Mouse (Mus musculus) ovary, postnatal 10 days (tissue): ENCODE measurements at regions not wholly inside any gene's neighbourhood (a gene's known extent, or its start where the extent isn't known, plus 50 kb on each side); places are given as distances from the start of the nearest gene placed in this dataset.
A peak's percentile ranks its signal among the peaks of the same experiment; 100 is the strongest.

Experiments
- DNase-seq: peaks from one replicate; pipeline ENCODE4 v3.0.0; 2022; ENCODE audit warnings: low spot score

- DNase-seq: no peak
These were observed 503.9 kb upstream of the Smim15 start for GRCm38 (mm10) chr13:107540305-107540704.

- DNase-seq: no peak
These were observed 504.4 kb upstream of the Smim15 start for GRCm38 (mm10) chr13:107539867-107540266.

- DNase-seq: no peak
These were observed 504.9 kb upstream of the Smim15 start for GRCm38 (mm10) chr13:107539326-107539725.

GRCm38 (mm10) chr13:107535213-107535612 is 509.0 kb upstream of the Smim15 start:
- no peak for DNase-seq

- DNase-seq: no peak
These were observed 510.9 kb upstream of the Smim15 start for GRCm38 (mm10) chr13:107533323-107533722.

GRCm38 (mm10) chr13:107531528-107531927 is 509.6 kb upstream of the Kif2a start:
- no peak for DNase-seq

GRCm38 (mm10) chr13:107531026-107531425 is 509.1 kb upstream of the Kif2a start:
- DNase-seq: no peak

- no peak for DNase-seq
These were observed 508.5 kb upstream of the Kif2a start for GRCm38 (mm10) chr13:107530392-107530791.

GRCm38 (mm10) chr13:107528724-107529456 is 507.0 kb upstream of the Kif2a start:
- DNase-seq: no peak

GRCm38 (mm10) chr13:107522942-107523341 is 501.0 kb upstream of the Kif2a start:
- no peak for DNase-seq

GRCm38 (mm10) chr13:107514236-107514635 is 492.3 kb upstream of the Kif2a start:
- DNase-seq: no peak

GRCm38 (mm10) chr13:107513274-107514146 is 491.6 kb upstream of the Kif2a start:
- no peak for DNase-seq

GRCm38 (mm10) chr13:107507336-107507735 is 485.4 kb upstream of the Kif2a start:
- no peak for DNase-seq

- no peak for DNase-seq
These were observed 484.9 kb upstream of the Kif2a start for GRCm38 (mm10) chr13:107506832-107507231.

GRCm38 (mm10) chr13:107505318-107505717 is 483.4 kb upstream of the Kif2a start:
- DNase-seq: no peak

- DNase-seq: no peak
These were observed 480.3 kb upstream of the Kif2a start for GRCm38 (mm10) chr13:107502261-107502660.

- no peak for DNase-seq
These were observed 479.0 kb upstream of the Kif2a start for GRCm38 (mm10) chr13:107500776-107501489.

- DNase-seq: no peak
These were observed 477.4 kb upstream of the Kif2a start for GRCm38 (mm10) chr13:107499296-107499695.

GRCm38 (mm10) chr13:107495161-107495732 is 473.3 kb upstream of the Kif2a start:
- DNase-seq: no peak

GRCm38 (mm10) chr13:107493765-107494164 is 471.8 kb upstream of the Kif2a start:
- DNase-seq: peak; percentile 2

- DNase-seq: no peak
These were observed 470.5 kb upstream of the Kif2a start for GRCm38 (mm10) chr13:107492448-107492847.

- DNase-seq: no peak
These were observed 469.5 kb upstream of the Kif2a start for GRCm38 (mm10) chr13:107491423-107491822.
